Mouse (Mus musculus) testis, postnatal 10 days (tissue): Measurements from ENCODE around the gene Crhbp.
A peak's percentile ranks its signal among the peaks of the same experiment; 100 is the strongest.

Experiments used
- DNase-seq: peaks from one replicate; pipeline ENCODE4 v3.0.0; 2021; ENCODE audit warnings: low spot score

Crhbp gene

DNA sequence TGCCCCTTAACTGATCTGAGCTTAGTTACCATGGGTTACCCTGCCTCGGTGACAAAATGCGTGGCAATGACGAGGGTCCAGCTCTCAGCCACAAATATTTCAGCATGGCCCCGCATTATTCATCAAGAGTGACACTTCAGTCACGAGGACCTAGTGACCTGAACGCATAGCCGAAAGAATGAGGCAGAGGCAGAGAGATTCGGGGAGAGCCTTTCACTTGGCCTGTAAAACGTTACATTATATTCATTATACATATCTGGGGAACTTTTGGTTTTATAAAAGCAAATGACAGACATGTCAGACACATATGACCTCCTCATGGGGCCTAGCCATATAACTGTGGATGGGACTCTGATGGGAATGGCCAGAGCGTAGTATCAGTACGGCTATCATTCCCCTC, at the start of gene Crhbp:
Crhbp (minus strand) TSS at position 101 of the 400 bp plus-strand sequence.
- no peak for DNase-seq

DNA sequence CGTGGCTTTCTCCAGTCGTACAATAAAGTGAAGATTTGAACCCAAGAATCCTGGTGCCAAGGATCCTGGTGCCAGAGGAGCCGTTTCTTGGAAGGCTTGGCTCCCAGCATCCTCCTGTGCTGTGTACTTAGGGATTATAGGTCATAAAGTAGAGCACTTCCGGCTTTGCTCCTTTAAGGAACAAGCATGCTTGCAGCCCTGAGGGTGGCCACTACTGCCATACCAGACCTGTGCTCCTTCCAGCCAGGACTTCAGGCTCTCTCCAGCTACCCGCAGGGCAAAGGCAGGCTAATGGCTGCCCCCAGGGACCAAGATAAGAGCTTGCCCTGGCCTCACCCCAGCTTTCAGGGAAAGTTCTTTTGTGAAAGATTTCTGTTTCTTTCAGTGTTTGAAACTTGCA, 48.6 kb upstream of the Crhbp start:
- DNase-seq, result no peak

DNA sequence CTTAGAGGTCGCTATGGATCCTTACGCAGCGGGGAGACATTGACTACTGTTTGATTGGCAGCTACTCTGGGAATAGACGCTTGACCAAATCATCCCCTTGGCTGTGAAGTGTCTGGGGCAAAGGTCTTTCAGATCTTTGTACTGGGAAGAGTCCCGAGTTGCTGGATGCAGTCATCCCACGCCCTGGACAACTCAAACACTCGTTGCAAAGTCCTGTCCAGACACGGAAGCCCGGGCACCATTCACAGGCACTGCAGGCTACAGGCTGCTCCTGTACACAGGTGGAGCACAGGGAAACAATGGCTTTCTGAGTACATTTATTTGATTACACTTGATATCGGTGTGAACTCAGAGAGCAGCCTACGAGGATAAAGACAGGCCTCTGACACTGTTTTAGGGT, 46.6 kb upstream of the Crhbp start:
- DNase-seq, result no peak

DNA sequence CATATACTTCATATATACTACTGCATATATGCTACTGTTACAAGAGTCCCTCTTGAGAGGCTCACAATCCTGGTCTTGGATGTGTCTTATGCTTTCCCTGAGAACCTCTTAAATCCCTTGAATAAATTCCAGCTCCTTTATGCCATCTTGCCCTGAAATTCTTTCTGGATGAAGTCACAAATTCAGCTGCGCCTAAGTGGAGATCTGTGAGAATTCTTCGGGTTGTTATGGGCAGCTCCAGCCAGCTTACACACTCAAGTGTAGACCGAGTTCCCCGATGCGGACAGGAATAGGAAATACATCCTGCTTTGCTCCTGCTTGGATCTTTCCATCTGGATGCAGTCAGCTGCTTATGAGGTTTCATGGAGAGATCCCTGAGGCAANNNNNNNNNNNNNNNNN, 39.9 kb upstream of the Crhbp start:
- no peak for DNase-seq

DNA sequence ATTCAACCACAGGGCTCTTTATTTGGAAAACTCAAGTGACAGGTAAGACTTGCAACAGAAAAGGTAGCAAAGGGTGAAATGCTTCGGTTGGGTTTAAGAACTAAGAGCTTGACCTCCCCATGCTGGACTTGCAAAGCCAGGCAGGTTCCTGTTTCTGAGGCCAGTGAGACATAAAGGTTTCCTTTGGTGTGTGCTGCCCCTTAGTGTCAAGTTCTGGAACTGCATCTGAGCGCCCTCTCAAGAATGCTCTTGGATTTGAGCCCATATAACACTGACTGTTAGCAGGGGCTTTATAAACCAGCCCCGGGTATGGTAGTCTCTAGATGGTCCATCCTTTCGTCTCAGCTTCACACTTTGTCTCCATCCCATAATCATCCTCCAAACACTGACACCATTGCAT, 36.7 kb upstream of the Crhbp start:
- DNase-seq, result peak; percentile 91

DNA sequence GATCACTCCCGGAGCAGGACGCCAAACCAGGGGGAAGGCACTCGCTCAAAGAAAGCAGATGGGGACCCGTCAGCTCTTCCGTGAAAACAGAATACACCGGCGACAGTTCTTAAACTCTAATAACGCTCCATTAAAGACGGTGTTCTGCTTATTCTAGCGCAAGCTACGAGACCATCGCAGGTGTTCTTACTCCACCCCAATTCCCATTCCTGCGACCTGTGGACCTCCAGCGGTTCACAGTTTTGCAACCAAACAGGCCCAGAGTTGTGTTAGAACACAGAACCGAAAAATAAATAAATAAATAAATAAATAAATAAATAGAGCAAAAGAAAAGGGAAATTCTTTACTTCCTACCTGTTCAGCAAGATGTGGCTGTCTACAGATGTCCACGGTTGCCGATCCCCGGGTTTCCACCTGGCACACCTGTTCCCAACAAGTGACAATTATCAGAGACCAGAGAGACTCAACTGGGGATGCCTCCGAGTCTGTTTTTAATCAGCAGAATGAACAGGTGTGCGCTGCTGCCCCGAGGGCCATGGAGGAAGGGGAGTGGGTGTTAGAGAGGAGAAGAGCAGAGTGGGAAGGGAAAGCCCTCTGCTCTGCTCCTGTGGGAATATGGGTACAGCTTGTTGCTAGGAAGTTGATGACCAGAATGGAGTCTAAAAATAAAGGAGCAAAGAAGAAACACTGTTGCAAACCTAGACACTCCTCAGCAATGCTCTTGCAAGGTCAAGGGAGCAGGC, 34.1 kb upstream of the Crhbp start, which contains the start of gene S100z:
S100z (minus strand) TSS at position 51 of the 743 bp plus-strand sequence.
- DNase-seq, result no peak

DNA sequence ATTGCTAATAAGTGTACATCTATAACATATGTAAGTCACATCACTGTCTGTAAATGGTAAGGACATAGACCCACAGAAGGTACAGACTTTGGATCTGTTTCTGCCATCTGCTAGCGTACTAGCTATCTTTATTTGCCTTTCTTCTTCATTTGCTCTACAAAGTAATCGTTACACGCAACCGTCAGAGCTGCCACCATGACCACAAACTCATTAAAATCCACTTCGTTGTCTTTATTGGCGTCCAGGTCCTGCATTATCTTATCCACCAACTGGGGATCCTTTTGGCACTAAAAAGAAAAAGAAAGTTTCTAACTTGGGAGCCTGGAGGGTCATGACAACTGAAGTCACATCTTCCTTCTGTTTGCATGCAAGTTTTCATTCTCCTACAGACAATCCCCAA, 32.4 kb upstream of the Crhbp start:
- DNase-seq, result no peak

DNA sequence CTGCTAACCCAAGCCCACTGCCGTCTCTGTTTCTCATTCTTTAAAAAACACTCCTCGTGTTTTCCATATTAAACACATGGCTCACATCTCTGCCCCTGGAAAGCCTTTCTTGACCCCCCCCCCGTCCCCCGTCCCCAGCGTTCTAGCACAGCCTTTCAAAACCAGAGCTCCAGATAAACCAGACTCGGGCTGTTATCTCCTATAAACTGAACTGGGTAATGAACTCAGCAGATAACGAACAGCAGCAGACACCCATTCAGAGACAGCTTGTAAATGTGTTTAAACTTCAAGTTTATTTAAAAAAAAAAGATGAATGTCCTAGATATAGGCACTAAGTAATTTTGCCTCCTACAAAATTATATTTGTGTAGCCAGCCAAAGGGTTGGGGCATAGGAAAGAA, 30.4 kb upstream of the Crhbp start:
- DNase-seq, result no peak

DNA sequence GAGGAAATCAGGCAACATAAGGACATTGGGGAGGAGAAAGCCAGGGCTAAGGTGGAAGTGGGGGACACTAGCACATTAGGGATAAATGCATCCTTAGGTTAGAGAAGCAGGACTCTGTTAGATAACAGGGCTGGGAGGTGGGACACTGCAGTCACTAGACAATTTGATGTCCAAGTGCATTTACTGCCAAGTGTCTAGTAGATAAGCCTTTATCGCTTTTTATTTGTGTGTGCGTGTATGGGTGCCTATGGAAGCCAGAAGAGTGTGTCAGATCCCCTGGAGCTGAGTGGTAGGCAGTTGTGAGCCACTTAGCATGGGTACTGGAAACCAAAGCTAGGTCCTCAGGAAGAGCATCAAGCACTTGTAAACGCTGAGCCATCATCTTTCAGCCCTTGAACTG, 29.6 kb upstream of the Crhbp start:
- DNase-seq, result no peak

DNA sequence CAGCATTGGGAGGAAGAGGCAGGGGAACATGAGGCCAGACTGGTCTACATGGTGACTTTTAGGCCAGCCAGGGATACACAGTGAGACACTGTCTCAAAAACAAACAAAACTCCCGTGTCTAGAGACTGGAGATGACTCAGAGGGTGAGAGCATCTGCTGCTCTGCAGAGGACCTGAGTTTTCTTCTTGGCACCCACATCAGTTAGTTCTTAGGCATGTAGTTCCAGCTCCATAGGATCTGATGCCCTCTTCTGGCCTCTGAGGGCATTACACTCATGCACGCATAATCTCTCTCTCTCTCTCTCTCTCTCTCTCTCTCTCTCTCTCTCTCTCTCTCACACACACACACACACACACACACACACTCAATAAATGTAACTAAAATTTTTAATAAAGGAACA, 26.2 kb upstream of the Crhbp start:
- peak; percentile 53 for DNase-seq

DNA sequence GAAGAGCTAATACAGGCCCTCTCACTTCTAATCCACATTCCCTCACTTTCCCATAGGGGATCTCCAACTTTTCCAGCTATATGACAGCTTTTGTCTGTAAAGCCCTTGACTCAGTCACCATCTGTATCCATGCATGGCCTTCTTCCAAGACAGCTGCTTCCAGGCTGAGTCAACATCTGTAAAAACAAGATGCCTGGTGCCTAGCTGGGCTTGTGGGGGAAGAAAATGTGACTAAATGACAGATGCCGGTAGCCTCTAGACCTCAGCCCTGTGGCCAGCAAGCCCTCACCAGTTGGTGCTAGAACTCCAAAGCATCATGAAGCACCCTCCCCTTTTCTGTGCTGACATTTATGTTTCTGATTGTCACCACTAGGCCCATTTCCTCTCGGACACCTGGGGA, 6.8 kb upstream of the Crhbp start:
- DNase-seq, result no peak

DNA sequence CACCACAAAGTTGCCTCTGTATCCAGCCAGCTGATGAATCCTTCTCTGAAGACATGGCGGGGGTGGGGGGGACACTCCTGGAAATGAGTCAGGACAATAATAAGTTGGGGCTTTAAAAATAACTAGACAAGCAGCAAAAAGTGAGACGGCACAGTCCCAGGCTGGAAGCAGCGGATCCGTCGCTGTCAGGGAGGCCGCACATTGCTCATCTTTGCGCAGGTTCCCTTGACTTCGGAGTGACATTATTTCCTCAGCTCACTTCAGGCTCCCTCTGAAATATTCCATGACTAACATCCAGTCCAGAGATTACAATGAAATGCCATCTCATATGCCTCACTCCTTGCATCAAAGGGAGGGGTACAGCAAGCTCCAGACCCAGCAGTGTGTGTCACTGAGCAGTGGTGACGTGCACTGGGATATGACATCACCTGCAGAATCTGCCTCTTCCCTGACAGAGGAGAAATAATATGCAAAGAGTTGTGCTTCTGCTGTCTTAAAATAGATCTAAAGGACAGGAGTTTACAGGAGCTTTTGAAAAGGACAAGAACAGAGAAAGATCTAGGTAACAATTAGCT, 6.0 kb upstream of the Crhbp start:
- DNase-seq, result no peak

DNA sequence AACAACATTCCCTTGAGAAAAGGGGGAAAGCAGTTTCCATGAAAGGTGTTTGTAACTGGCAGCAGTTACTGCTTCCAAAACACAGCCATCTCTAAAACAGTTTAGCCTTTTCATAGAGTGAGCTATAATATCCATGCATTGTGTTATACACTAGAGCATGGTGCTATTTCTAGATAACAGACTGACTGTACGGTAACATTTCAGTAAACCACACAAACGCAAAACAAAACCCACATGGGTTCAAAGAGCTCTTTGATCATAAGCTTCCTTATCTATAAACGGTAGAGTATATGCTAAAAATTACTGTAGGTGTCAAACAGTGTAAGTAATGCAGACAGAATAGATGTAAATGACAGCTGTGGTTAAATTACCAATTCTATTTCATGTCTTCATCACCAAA, 5.0 kb upstream of the Crhbp start:
- DNase-seq, result no peak

DNA sequence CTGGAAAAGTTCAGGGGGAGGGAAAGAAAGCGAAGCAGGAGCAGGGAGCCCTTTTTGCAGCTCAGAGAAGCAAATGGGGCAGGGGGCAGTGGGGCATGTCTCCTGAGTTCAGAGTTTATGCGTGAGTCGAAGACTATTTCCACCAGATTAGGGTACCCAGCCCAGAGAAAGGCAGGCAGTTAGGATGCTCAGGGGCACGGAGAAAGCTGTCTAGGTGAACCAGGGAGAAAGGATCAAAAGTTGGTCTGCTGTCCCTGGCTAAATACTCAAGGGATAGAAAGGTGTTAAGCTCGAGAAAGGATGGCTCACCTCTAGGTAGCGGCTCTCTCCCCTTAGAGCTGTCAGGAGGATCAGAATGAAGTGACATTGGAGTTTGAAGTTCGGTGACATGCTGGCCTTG, 433 bp downstream of the Crhbp start:
- no peak for DNase-seq

DNA sequence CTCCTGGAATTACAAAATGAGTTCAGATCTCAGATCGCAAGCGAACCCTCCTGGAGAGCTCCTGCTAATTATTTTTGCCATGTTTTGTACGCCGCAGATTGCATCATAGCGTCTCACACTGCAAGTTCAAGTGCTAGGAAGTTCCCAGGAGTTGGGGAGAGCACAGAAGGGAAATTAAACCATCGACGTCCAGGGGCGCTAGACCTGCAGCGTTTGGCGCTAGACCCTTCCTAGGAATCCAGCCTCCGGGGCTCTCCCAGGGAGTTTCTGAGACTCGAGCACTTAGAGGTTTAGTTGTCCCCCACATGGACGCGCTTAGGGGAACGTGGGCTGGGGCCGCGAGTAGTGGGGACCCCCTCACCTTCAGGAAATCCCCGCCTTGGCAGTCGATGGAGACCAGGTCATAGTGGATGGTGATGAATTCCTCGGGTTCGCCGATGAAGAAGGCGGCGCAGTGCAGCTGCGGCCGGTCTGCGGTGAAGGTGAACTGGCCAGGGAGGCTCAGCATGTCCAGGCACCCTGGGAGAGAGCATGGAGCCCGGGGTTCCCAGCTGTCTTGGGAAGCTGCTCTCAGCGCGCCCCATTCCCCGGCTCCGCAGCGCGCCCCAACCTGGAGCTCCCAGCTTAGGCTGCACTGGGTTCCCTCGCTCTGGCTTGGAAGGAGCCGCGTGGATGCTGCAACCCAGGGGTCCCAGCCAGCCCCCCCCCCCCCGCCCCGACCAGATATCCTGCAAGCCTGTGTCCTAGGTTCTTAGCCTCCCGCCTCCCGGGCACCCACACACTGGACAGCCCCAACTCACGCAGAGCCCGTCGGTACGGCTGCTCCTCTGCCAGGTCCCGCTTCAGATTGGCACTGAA, 1.1 kb downstream of the Crhbp start:
- DNase-seq, result peak; percentile 52

DNA sequence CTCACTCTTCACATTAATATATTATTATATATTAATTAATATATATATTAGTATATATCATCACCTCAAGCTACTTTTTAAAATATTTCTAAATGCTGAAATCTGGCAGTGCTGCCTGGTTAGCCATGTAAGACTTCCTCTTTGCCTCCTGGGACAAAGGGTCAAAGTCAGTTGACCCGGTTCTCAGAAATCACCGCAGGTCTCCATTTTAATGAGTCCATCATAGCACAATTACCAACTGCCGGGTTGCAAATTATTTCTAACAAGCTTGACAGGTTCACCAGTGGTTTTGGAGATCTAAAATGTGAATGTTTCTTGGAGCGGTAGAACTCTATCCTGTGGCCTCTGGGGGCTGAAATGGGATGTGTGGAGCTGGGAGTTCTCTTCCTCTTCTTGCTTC, 1.8 kb downstream of the Crhbp start:
- no peak for DNase-seq

DNA sequence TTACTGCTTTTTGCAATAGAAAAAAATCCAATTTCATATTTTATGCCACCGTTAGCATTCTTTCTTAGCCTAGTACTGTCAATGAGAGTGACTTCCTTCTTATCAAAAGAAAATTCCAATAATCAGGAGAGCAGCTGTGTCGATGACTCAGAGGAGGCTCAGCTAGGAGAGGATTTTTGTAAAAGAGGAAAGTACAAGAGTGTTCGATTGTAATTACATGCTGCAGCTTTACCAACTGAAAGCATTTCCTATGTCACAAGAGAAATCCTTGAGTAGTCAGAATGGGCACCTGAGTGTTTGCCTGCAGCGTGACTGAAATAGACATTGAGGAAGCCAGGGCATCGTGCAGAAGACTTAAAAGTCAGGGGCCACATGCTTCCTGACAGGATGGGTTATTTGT, 5.2 kb downstream of the Crhbp start:
- no peak for DNase-seq

DNA sequence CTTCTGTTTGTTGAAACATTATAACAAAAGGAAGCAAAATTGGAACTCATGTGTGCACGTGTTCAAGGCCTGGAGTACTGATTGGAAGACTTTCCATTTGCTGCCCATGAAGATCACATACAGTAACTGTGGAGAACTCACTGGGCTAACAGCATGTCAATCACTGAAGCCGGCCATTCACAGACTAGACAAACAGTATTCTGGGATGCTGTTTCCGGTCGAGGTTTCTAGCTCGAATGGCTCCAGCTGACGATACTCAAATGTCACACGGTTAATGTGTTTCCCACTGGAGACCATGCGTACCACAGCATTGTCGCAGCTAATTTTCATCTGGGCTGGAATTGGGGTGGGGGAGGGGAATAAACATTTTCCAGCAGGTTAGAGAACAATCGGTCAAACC, 13.0 kb downstream of the Crhbp start:
- no peak for DNase-seq

DNA sequence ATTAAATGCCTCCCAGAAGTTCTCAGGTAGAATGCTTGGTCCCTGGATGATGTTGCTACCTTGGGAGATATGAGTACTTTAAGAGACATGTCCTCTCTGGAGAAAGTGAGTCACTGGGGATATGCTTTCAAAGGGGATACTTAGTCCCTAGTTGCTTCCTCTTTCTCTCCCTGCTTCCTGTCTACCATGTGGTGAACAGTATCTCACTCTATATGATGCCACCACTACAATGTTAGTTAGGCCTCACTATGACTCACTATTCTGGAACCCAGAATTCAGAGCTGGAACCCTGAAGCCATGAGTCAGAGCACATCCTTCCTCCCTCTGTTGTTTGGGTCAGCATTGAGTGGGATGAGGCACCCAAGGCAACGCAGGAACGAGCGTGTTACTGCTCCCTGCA, 17.2 kb downstream of the Crhbp start:
- no peak for DNase-seq

DNA sequence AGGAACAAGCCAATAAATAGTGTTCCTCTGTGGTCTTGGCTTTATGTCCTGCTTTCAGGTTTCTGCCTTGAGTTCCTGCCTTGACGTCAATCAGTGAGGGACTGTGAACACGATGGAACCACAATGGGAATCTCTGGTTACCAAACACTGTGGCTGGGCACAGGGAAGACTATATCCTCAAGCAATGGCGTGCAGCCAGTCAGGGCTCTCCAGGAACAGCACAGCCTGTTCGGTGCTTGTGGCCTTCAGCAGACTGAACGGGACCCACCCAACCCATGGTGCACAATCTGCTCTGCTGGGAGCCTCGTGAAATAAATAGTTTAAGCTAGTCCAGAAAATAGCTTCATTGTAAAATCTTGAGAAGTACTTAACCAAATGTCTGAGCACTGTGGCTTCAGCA, 18.3 kb downstream of the Crhbp start:
- peak; percentile 77 for DNase-seq

DNA sequence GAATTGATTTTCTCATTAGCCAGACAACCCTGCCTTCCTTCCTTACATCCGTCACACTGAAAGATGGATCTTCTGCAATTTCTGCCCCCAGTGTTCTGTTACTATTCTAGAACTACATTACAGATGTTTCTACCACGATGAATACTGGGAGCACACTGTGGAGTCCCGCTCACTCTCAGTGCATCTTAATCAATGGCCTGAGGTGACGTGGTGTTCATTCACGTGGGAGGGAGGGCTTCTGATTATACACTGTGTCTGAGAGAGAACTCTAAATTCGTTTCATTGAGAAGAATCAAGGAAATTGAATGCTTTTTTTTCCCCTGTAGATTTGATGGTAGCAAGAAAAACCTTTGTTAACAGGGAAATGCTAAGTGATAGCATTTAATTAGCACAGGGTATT, 19.2 kb downstream of the Crhbp start:
- no peak for DNase-seq

DNA sequence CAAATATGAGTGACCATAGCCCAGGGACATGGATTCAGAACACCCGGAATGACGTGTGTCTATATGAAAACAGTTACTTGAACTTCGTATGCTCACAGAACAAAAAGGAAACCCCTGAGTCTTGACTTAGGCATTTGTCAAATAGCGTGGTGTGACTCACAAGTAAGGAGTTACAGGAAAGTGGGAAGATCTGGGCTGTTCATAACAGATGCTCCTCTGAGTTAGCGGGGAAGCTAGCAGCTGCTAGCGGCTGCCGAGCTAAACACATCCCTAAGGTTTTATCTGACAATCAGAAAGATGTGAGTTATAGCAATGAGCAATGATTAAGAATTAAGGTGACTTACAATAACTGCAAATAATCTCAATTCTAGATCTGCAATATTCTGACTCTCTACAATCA, 19.8 kb downstream of the Crhbp start:
- DNase-seq, result no peak

DNA sequence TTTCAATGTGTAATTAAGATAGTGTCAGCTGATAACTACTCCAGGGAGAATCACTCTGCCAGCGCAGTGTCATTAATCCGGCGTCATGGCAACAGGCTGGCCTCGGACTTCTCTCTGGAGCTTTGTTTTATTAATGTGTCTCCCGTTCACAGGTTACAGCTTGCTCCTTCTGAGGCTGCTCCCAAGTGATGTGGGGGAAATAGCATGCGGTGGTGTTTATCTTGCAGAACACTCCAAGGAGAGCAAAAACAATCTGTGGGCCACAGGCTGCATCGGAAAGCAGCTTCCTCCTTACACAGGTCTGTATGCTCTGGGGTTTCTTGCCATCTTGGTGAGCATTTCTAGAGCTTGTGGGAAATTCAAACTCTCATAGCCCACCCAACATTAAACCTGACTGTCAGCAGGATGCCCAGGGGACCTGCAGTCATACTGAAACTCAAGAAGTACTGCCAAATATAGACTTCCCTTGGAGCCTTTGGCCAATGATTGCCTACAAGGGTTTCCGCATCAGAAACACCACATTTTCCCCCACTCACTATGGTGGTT, 25.4 kb downstream of the Crhbp start:
- DNase-seq, result no peak
